Mouse (Mus musculus): ENCODE results near the gene Rs1. TPM values are rescaled to one million over a fixed set of nuclear protein-coding genes. Genes with fewer than 3 reads are reported as not detected.
"Not testable (repeated sequence)": the region's sequence is repeated elsewhere in the genome, so short reads cannot be mapped to it uniquely, and the experiment has no call there.

Gene Rs1
- polyA plus RNA-seq (2012; rRNA removed) = not detected in 2 replicates

- 70% methylated on average over 2 of the region's 2 CpGs for WGBS
- DNase-seq (ENCODE audit: low read depth, low spot score) = no peak
Measured at GRCm38 (mm10) chrX:160767713-160768112, at the start of gene Rs1. Gene Rs1 (plus strand): TSS chrX:160768013.

GRCm38 (mm10) chrX:160735650-160736049 is 32.2 kb upstream of the Rs1 start, which contains the start of gene Ppef1:
Gene Ppef1 (minus strand): TSS chrX:160735765.
- no peak for DNase-seq (ENCODE audit: low read depth, low spot score)
- 57% methylated on average over 5 of the region's 5 CpGs for WGBS

GRCm38 (mm10) chrX:160745399-160745798 is 22.4 kb upstream of the Rs1 start:
- no peak for DNase-seq (ENCODE audit: low read depth, low spot score)
- 61% methylated on average over 1 of the region's 1 CpGs for WGBS

- 39% methylated on average over 1 of the region's 1 CpGs for WGBS
- DNase-seq (ENCODE audit: low read depth, low spot score) = no peak
Measured at GRCm38 (mm10) chrX:160748653-160749052, 19.2 kb upstream of the Rs1 start.

GRCm38 (mm10) chrX:160750808-160751207 is 17.0 kb upstream of the Rs1 start:
- 88% methylated on average over 8 of the region's 8 CpGs for WGBS
- no peak for DNase-seq (ENCODE audit: low read depth, low spot score)

- peak; percentile 45 for DNase-seq (ENCODE audit: low read depth, low spot score)
- 25% methylated on average over 30 of the region's 30 CpGs for WGBS
Measured at GRCm38 (mm10) chrX:160765389-160766232, 2.2 kb upstream of the Rs1 start.

GRCm38 (mm10) chrX:160766233-160766616 is 1.6 kb upstream of the Rs1 start:
- no peak for DNase-seq (ENCODE audit: low read depth, low spot score)
- 26% methylated on average over 15 of the region's 15 CpGs for WGBS

GRCm38 (mm10) chrX:160769622-160770021 is 1.8 kb downstream of the Rs1 start:
- WGBS = 86% methylated on average over 5 of the region's 5 CpGs
- DNase-seq (ENCODE audit: low read depth, low spot score) = not testable (repeated sequence)

- 83% methylated on average over 1 of the region's 1 CpGs for WGBS
Measured at GRCm38 (mm10) chrX:160773033-160773432, 5.2 kb downstream of the Rs1 start.

GRCm38 (mm10) chrX:160782276-160782675 is 14.5 kb downstream of the Rs1 start:
- WGBS = 52% methylated on average over 5 of the region's 5 CpGs
- no peak for DNase-seq (ENCODE audit: low read depth, low spot score)

More at GRCm38 (mm10) chrX:160773033-160773432, 5.2 kb downstream of the Rs1 start:
- DNase-seq (ENCODE audit: low read depth, low spot score) = no peak

- 85% methylated on average over 4 of the region's 4 CpGs for WGBS
- no peak for DNase-seq (ENCODE audit: low read depth, low spot score)
Measured at GRCm38 (mm10) chrX:160794920-160795319, 27.1 kb downstream of the Rs1 start.

- WGBS = 83% methylated on average over 4 of the region's 4 CpGs
- no peak for DNase-seq (ENCODE audit: low read depth, low spot score)
Measured at GRCm38 (mm10) chrX:160804409-160805150, 36.8 kb downstream of the Rs1 start.

- 87% methylated on average over 7 of the region's 7 CpGs for WGBS
Measured at GRCm38 (mm10) chrX:160808226-160808625, 40.4 kb downstream of the Rs1 start.

More at GRCm38 (mm10) chrX:160808226-160808625, 40.4 kb downstream of the Rs1 start:
- no peak for DNase-seq (ENCODE audit: low read depth, low spot score)

Other genes with a start within 250 kb of the Rs1 start
- gene Ppef1, start 32.2 kb upstream of the Rs1 start, polyA plus RNA-seq (2012; rRNA removed) = not detected in 2 replicates
- gene Gja6, start 139.0 kb downstream of the Rs1 start, polyA plus RNA-seq (2012; rRNA removed) = 0.07 TPM in 1 of 2 replicates, not detected in the other
- gene Cdkl5, start 226.7 kb downstream of the Rs1 start, polyA plus RNA-seq (2012; rRNA removed) = 0.25 and 0.64 TPM in 2 replicates